Mouse (Mus musculus) left cerebral cortex, postnatal 10 days (tissue): ENCODE results near the gene Tgm1. TPM values are rescaled to one million over a fixed set of nuclear protein-coding genes. Genes with fewer than 3 reads are reported as not detected.

Experiments
- DNase-seq, 2 experiments: peaks; one replicate each; pipeline ENCODE4 v3.0.0; 2021 to 2022; ENCODE audit warnings: low spot score in 2 of 2, mixed read lengths in 1 of 2; ENCODE audit errors: extremely low spot score in 1 of 2
- intact Hi-C: fragments of 180-260 bp; cut with DNase I; formaldehyde crosslinking; loops from one replicate; pipeline ENCODE4 v1.15.1; 2025
- total RNA-seq, 2 experiments: library from RNA; stranded (reverse); gene quantifications; 2 replicates each; pipeline ENCODE4 v1.2.3; 2021

Gene Tgm1
- under 1 TPM in 1 of 2 experiments, not detected in 1; 0.24 TPM for total RNA-seq

DNA sequence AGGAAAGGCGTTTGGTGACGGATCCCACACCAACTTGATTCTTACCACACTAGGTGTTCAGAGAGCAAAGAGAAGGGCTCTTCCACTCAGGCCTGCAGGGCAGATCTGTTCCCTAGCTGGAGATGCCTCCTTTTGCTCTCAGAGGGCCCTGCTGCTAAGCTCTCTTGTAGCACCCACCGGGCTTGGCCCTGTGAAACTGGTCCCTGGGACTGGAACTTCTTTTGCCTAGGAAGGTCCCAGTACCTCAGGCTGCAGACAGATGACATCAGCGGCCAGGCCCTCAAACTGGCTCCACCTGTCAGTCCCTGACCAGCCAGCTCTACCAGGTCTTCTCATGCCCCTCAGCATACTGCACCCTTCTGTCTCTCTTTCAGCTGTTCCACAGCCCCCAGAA, at the start of gene Tgm1:
TSS of gene Tgm1 (minus strand) at position 198 of the 394 bp plus-strand sequence.
- intact Hi-C loops = no loop called here
- DNase-seq = no peak

GRCm38 (mm10) chr14:55763166-55763565, 49.4 kb upstream of the Tgm1 start:
- intact Hi-C loops = loop anchor here (5.0 kb wide), 1 partner anchor 154 kb away; no protein-coding TSS in a partner anchor
- no peak for DNase-seq

DNA sequence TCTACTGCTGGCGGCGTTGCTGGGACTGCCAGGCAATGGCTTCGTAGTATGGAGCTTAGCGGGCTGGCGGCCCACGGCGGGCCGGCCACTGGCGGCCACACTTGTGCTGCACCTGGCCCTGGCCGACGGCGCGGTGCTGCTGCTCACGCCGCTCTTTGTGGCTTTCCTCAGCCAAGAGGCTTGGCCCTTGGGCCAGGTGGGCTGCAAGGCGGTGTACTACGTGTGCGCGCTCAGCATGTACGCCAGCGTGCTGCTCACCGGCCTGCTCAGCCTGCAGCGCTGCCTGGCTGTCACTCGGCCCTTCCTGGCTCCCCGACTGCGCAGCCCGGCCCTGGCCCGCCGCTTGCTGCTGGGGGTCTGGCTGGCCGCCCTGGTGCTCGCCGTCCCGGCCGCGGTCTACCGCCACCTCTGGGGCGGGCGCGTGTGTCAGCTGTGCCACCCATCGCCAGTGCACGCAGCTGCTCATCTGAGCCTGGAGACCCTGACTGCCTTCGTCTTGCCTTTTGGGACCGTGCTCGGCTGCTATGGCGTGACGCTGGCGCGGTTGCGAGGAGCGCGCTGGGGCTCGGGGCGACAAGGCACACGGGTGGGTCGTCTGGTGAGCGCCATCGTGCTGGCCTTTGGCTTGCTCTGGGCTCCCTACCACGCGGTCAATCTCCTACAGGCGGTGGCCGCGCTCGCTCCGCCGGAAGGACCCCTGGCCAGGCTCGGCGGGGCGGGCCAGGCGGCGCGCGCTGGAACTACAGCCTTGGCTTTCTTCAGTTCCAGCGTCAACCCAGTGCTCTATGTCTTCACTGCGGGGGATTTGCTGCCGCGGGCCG, 48.5 kb upstream of the Tgm1 start:
- intact Hi-C loops = loop anchor here (5.0 kb wide), 1 partner anchor 155 kb away; no protein-coding TSS in a partner anchor
- DNase-seq = peak; percentile 31 to 74

- intact Hi-C loops = loop anchor here (5.0 kb wide), 1 partner anchor 156 kb away; no protein-coding TSS in a partner anchor
- no peak for DNase-seq
Observed at GRCm38 (mm10) chr14:55761163-55761562, 47.4 kb upstream of the Tgm1 start, which contains the start of gene Ltb4r2. Ltb4r2 (plus strand) TSS chr14:55761428.

DNA sequence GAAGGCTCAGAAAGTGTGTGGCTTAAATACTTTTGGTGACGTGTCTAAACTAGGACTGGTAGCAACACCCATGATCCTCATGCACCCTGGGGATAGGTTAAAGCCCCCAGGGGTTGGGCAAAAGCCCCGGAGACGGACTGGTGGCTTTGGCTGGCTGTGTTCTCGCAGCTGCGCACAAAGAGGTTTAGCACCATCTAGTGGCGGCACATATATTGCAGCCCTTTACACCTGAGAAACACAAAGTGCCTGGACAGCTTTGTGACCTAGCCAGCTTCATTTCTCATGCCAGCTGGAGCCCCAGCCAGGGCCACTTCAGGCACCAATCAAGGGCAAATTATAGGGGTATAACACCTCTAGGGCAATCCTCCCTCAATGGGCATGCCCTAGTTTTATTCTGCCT, 46.4 kb upstream of the Tgm1 start:
- intact Hi-C loops = loop anchor here (5.0 kb wide), 1 partner anchor 157 kb away; no protein-coding TSS in a partner anchor
- DNase-seq = peak; percentile 79 to 85

DNA sequence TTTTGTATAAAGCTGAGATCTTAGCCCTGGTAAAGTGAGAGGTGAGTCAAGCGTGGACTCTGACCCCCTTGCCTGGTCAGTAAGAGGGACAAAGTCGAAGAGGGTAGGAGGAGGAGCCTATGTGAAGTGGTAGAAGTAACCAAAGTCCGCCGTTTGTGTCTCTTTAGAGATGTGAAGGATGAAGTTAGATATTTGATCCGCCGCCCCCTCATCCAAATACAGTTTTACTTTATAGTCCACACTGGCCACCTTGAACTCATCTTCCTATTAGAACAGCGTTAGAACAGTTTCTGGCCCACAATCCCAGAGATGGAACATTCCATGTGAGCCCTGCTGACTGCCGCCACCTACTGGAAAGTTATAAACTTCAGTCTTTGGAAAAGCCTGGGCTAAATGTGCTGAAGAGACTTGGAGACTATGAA, 44.6 kb upstream of the Tgm1 start, which contains the start of gene Cideb:
TSS of gene Cideb (minus strand) at position 96 of the 422 bp plus-strand sequence.
- DNase-seq = peak; percentile 49 to 55
- intact Hi-C loops = no loop called here

GRCm38 (mm10) chr14:55757566-55757965, 43.8 kb upstream of the Tgm1 start:
- no peak for DNase-seq
- intact Hi-C loops = no loop called here

GRCm38 (mm10) chr14:55747051-55747847, 33.5 kb upstream of the Tgm1 start:
- intact Hi-C loops = no loop called here
- no peak for DNase-seq

DNA sequence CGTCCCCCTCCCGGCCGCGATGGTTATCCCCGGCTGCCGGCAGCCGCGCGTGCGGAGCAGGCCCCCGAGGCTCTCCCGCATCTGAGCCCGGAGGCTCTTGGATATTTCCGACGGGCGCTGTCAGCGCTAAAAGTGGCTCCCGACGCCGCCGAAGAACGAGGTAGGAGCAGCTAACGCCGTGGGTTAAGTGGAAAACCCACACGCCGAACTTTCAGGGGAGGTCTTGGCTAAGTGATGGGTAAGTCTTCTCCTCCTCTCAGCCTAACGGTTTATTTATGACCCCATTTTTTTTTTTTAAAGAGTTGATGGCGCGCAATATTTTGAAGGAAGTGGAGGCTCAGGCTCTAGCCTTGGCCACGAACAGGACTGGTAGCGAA, 32.1 kb upstream of the Tgm1 start:
- DNase-seq = no peak
- intact Hi-C loops = no loop called here

DNA sequence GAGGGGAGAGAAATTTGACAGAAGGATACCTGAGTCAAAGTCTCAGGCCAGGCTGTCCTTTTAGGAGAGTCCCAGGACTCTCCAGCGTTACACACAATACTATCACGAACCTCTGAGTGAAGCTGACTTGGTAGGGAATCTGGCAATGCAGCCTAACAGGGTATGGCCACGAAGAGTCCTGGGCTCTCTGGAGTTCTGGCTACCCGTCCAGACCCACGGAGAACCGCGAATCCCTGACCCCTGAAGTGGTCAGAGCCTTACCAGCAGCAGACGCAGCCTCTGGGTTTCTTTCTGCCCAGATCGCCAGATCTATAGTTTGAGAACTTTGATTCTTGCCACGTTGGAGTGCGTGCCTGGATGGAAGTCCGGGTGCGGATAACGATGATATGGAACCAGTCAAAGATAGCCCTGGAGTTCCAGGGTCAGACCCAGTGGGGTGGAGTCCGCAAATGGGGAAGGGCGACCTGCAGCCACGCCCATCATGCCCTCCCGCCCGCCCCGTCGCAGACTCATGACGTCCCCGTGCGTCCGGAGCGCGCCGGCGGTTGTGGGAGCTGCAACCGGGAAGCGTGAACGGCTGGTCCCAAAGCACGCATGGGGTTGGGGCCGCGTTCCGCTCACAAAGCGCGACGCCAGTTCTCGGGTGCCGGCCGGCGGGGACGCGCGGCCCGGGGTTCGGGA, 31.6 kb upstream of the Tgm1 start, which contains the start of the genes Dhrs1 and Nop9:
TSS of gene Dhrs1 (minus strand) at position 511 of the 681 bp plus-strand sequence.
TSS of gene Nop9 (plus strand) at position 514 of the 681 bp plus-strand sequence.
- intact Hi-C loops = no loop called here
- DNase-seq = peak; percentile 77 to 93

- peak; percentile 75 to 79 for DNase-seq
- intact Hi-C loops = loop anchor here (1.0 kb wide), 1 partner anchor 60 kb away; no protein-coding TSS in a partner anchor
Observed at GRCm38 (mm10) chr14:55743711-55744110, 30.0 kb upstream of the Tgm1 start.

GRCm38 (mm10) chr14:55737086-55737687, 23.5 kb upstream of the Tgm1 start:
- no peak for DNase-seq
- intact Hi-C loops = no loop called here

GRCm38 (mm10) chr14:55735758-55736157, 22.0 kb upstream of the Tgm1 start:
- DNase-seq = no peak
- intact Hi-C loops = no loop called here

DNA sequence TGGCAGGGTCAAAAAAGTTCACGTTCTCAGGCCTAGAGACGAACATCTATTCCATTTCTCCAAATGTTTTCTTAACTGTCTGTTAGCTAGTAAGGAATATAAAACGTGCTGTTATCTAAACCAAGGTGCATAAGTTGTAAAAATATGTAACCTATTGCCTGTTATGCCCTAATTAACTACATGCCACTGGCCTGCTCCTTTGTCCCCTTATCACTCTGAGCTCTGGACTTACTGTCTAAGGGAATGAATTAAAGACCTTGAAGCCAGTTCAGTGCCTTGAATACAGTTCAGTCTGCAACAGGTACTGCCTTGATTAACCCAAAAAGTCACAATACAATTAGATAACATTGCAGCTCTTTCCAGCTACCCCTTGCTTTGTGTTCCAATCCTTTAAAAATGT, 21.6 kb upstream of the Tgm1 start:
- DNase-seq = no peak
- intact Hi-C loops = no loop called here

- intact Hi-C loops = no loop called here
- DNase-seq = no peak
Observed at GRCm38 (mm10) chr14:55734869-55735268, 21.1 kb upstream of the Tgm1 start.

- intact Hi-C loops = no loop called here
- no peak for DNase-seq
Observed at GRCm38 (mm10) chr14:55733889-55734288, 20.2 kb upstream of the Tgm1 start.

GRCm38 (mm10) chr14:55730531-55731032, 16.9 kb upstream of the Tgm1 start:
- DNase-seq = peak in 1 of 2 experiments; percentile 76

GRCm38 (mm10) chr14:55730116-55730515, 16.4 kb upstream of the Tgm1 start:
- intact Hi-C loops = no loop called here
- no peak for DNase-seq

More at GRCm38 (mm10) chr14:55730531-55731032, 16.9 kb upstream of the Tgm1 start:
- intact Hi-C loops = no loop called here
